Mouse (Mus musculus) embryonic facial prominence, embryonic 14.5 days (tissue): Measurements from ENCODE around the gene Zfhx3. TPM values are rescaled to one million over a fixed set of nuclear protein-coding genes. Genes with fewer than 3 reads are reported as not detected.
A peak's percentile ranks its signal among the peaks of the same experiment; 100 is the strongest.

Experiments used
- ATAC-seq: fragments of 200-750 bp; cut with Nextera tagmentation; 2 replicates; pipeline ENCODE4 v1.8.0; 2017; ENCODE audit warnings: low read depth, moderate number of reproducible peaks, moderate TSS enrichment
- DNase-seq: peaks from one replicate; pipeline ENCODE4 v3.0.0-alpha.2; 2015; ENCODE audit warnings: low spot score
- H3K27ac ChIP-seq: fragments of 300-500 bp; sonication (generic); replicated peaks from 2 replicates; pipeline ENCODE4 v1.5.1; 2014; ENCODE audit warnings: low read depth, mild to moderate bottlenecking, low read length, moderate library complexity
- H3K27me3 ChIP-seq: fragments of 300-500 bp; sonication (generic); replicated peaks from 2 replicates; pipeline ENCODE4 v1.6.1; 2014; ENCODE audit warnings: low read length; ENCODE audit not compliant: control insufficient read depth, insufficient read depth
- H3K36me3 ChIP-seq: fragments of 300-500 bp; sonication (generic); 2 replicates; pipeline ENCODE4 v1.6.1; 2014; ENCODE audit warnings: low read length, mixed read lengths; ENCODE audit not compliant: control insufficient read depth, insufficient read depth
- H3K4me1 ChIP-seq: fragments of 300-500 bp; sonication (generic); 2 replicates; pipeline ENCODE4 v1.6.1; 2014; ENCODE audit warnings: antibody characterized with exemption, low read length; ENCODE audit not compliant: control insufficient read depth, insufficient read depth
- H3K4me2 ChIP-seq: fragments of 300-500 bp; sonication (generic); 2 replicates; pipeline ENCODE4 v1.6.1; 2014; ENCODE audit warnings: low read depth, mild to moderate bottlenecking, low read length, moderate library complexity, mixed read lengths
- H3K4me3 ChIP-seq: fragments of 300-500 bp; sonication (generic); 2 replicates; pipeline ENCODE4 v1.5.1; 2014; ENCODE audit warnings: low read depth, mild to moderate bottlenecking, low read length
- H3K9ac ChIP-seq: fragments of 300-500 bp; sonication (generic); 2 replicates; pipeline ENCODE4 v1.6.1; 2014; ENCODE audit warnings: low read depth, mild to moderate bottlenecking, low read length, moderate library complexity, mixed read lengths
- H3K9me3 ChIP-seq: fragments of 300-500 bp; sonication (generic); 2 replicates; pipeline ENCODE4 v1.6.1; 2016; ENCODE audit warnings: low read length; ENCODE audit not compliant: control insufficient read depth
- WGBS: fragments of 180-500 bp; shearing (Covaris S2); extraction: QIAGEN DNeasy Blood & Tissue Kit; methylation state at CpG from one replicate; pipeline ENCODE4 v1.1.7; 2014; 5-methylcytosine and 5-hydroxymethylcytosine counted together
- polyA plus RNA-seq: library from polyadenylated mRNA; unstranded; fragments of >200 nt; fragmentation: Nextera tagmentation; extraction: Ambion mirVana; gene quantifications from 2 replicates; pipeline ENCODE4 v1.2.1, GENCODE M21; 2014

Gene Zfhx3
- polyA plus RNA-seq, 1 experiment from 2014 or later, result 14.2 TPM

DNA sequence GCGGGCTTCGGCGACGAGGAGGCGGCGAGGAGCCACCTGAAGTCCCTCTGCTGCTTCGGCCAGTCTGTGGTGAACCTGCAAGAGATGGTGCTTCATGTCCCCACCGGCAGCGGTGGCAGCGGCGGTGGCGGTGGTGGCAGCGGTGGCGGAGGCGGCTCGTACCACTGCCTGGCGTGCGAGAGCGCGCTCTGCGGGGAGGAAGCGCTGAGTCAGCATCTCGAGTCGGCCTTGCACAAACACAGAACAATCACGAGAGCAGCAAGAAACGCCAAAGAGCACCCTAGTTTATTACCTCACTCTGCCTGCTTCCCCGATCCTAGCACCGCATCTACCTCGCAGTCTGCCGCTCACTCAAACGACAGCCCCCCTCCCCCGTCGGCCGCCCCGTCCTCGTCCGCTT lies 1014.0 kb downstream of the Zfhx3 start:
- Histone ChIP-seq H3K9ac (no peak overlapping the region), H3K27ac (no peak overlapping the region), H3K4me3 (peak overlapping the region; percentile 20), H3K36me3 (peaks cover 55% of the 10 kb centered on the region), H3K4me1 (no peaks in the 10 kb centered on the region), H3K9me3 (0 out of 2 replicates have a peak, but pooled peaks cover 8% of the 10 kb centered on the region), H3K4me2 (peak overlapping the region; percentile 31), H3K27me3 (no peaks in the 10 kb centered on the region)
- WGBS, result 79% methylated on average over 37 of the region's 37 CpGs
- DNase-seq (no peak), ATAC-seq (no peak)

GRCm38 (mm10) chr8:108962516-108962915 lies 1020.1 kb downstream of the Zfhx3 start:
- no peak overlapping the region for H3K27ac ChIP-seq
- H3K4me3 ChIP-seq, result no peak overlapping the region
- H3K4me1 ChIP-seq, result no peaks in the 10 kb centered on the region
- WGBS, result 51% methylated on average over 7 of the region's 7 CpGs
- no peaks in the 10 kb centered on the region for H3K36me3 ChIP-seq
- no peak for DNase-seq
- ATAC-seq, result no peak
- no peak overlapping the region for H3K9ac ChIP-seq
- no peaks in the 10 kb centered on the region for H3K27me3 ChIP-seq
- H3K9me3 ChIP-seq, result no peaks in the 10 kb centered on the region
- no peak overlapping the region for H3K4me2 ChIP-seq

- no peak overlapping the region for H3K27ac ChIP-seq
- no peak for DNase-seq
- no peaks in the 10 kb centered on the region for H3K36me3 ChIP-seq
- no peak overlapping the region for H3K9ac ChIP-seq
- no peaks in the 10 kb centered on the region for H3K4me1 ChIP-seq
- no peak overlapping the region for H3K4me3 ChIP-seq
- WGBS, result 84% methylated on average over 2 of the region's 2 CpGs
- no peaks in the 10 kb centered on the region for H3K27me3 ChIP-seq
- ATAC-seq, result no peak
- no peak overlapping the region for H3K4me2 ChIP-seq
- H3K9me3 ChIP-seq, result no peaks in the 10 kb centered on the region
Observed at GRCm38 (mm10) chr8:108963181-108963580, 1020.7 kb downstream of the Zfhx3 start.

DNA sequence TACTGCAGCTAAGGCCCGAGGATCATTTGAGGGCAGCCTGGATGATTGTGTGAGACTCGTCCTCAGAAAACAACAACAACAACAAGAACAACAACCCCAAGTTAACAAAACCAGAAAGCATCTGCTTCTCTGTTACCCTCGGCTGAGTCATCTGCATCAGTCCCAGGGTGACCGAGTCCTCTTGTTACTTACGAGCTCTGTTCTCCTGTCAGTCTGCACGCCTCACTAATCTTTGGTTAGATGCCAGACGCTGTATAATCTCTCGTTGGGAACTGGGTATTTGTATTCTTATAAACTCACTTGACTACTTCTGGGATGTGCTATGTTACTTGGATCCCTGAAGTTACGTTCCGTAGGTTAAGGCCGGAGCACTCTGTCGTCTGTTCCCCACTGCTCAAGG lies 1023.6 kb downstream of the Zfhx3 start:
- Histone ChIP-seq H3K9ac (no peak overlapping the region), H3K9me3 (no peaks in the 10 kb centered on the region), H3K27me3 (no peaks in the 10 kb centered on the region), H3K27ac (no peak overlapping the region), H3K4me2 (no peak overlapping the region), H3K36me3 (no peaks in the 10 kb centered on the region), H3K4me3 (no peak overlapping the region), H3K4me1 (no peaks in the 10 kb centered on the region)
- 69% methylated on average over 12 of the region's 12 CpGs for WGBS
- DNase-seq (peak; percentile 59), ATAC-seq (peak; percentile 33; the same call in 1 of the 2 replicates)

DNA sequence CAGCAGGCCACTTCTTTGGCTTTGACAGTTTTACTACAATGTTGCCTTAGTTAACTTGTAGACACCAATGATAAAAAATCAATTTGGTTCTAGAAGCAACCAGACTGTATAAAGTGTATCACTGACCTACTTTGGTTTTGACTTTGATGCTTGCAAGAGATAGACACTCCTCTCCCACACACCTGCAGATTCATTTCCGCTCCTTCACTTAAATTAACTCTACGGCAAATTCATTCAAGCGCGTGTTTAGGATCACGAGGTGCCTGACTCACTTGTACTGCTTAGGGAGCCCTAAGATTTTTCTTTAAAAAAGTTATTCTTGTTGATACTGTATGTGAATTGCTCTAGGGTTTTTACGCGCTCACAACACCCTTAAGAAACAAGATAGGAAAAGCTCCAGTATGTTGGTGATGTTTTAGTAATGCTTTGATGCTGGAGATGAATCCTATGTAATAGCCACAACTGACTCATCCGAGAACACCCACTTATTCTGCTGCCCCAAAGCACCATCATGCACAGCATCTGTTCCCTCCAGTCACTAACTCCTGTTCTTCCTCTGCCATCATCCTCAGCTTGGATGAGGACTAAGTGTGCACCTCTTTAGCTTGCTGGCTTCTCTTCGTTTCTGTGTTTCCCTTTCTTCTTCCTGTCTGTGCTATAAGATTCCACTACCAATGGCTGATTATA lies 1031.3 kb downstream of the Zfhx3 start:
- no peak overlapping the region for H3K27ac ChIP-seq
- no peaks in the 10 kb centered on the region for H3K9me3 ChIP-seq
- DNase-seq (no peak), ATAC-seq (no peak)
- 82% methylated on average over 9 of the region's 9 CpGs for WGBS
- no peak overlapping the region for H3K4me2 ChIP-seq
- H3K27me3 ChIP-seq, result no peaks in the 10 kb centered on the region
- no peak overlapping the region for H3K9ac ChIP-seq
- peaks cover 12% of the 10 kb centered on the region; the same call in 1 of the 2 replicates for H3K4me1 ChIP-seq
- H3K36me3 ChIP-seq, result no peaks in the 10 kb centered on the region
- H3K4me3 ChIP-seq, result no peak overlapping the region

- Histone ChIP-seq H3K4me3 (no peak overlapping the region), H3K9ac (no peak overlapping the region), H3K27me3 (no peaks in the 10 kb centered on the region), H3K4me1 (peaks cover 12% of the 10 kb centered on the region; the same call in 1 of the 2 replicates), H3K36me3 (no peaks in the 10 kb centered on the region), H3K9me3 (peaks cover 13% of the 10 kb centered on the region; the same call in 1 of the 2 replicates), H3K27ac (peak overlapping the region; percentile 28), H3K4me2 (peak overlapping the region; percentile 13)
- DNase-seq (peak; percentile 68), ATAC-seq (peak; percentile 47)
- 23% methylated on average over 11 of the region's 11 CpGs for WGBS
Observed at GRCm38 (mm10) chr8:108977693-108978361, 1035.4 kb downstream of the Zfhx3 start.

DNA sequence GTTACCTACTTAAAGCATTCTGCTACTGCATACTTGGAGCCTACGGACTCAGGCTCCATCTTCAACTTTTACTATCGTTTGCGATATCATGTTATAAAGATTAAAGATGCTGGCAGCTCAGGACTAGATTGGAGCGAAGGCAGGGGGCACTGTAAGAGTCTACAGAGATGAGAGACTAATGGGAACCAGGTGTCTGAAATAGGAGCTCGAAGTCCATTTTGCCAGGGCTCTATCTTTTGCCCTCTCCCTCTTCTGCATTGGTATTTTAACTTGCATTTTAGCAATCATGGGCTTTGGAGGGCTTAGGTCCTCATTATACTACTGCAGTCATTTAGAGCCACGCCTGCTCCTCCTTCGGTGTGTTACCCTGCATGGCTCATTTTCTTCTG lies 1035.9 kb downstream of the Zfhx3 start:
- no peak overlapping the region for H3K9ac ChIP-seq
- peak overlapping the region; percentile 13 for H3K4me2 ChIP-seq
- peaks cover 12% of the 10 kb centered on the region; the same call in 1 of the 2 replicates for H3K4me1 ChIP-seq
- no peak overlapping the region for H3K27ac ChIP-seq
- H3K27me3 ChIP-seq, result no peaks in the 10 kb centered on the region
- no peaks in the 10 kb centered on the region for H3K36me3 ChIP-seq
- peak; percentile 66 for DNase-seq
- WGBS, result 40% methylated on average over 7 of the region's 7 CpGs
- H3K4me3 ChIP-seq, result no peak overlapping the region
- H3K9me3 ChIP-seq, result peaks cover 13% of the 10 kb centered on the region; the same call in 1 of the 2 replicates
- ATAC-seq, result no peak; the same call in 1 of the 2 replicates

GRCm38 (mm10) chr8:108984904-108985303 lies 1042.5 kb downstream of the Zfhx3 start:
- Histone ChIP-seq H3K4me2 (no peak overlapping the region), H3K36me3 (no peaks in the 10 kb centered on the region), H3K4me3 (no peak overlapping the region), H3K9me3 (peaks cover 13% of the 10 kb centered on the region; the same call in 1 of the 2 replicates), H3K27ac (no peak overlapping the region), H3K9ac (no peak overlapping the region), H3K4me1 (no peaks in the 10 kb centered on the region), H3K27me3 (no peaks in the 10 kb centered on the region)
- 61% methylated on average over 2 of the region's 2 CpGs for WGBS
- ATAC-seq (no peak), DNase-seq (no peak)
